Mouse (Mus musculus): Measurements from ENCODE around the gene Esr1. TPM values are rescaled to one million over a fixed set of nuclear protein-coding genes. Genes with fewer than 3 reads are reported as not detected.

The Esr1 gene
- total and polyA plus RNA-seq, 2 experiments = 12.2 to 30.3 TPM

- H3K27ac ChIP-seq (replicated peaks; ENCODE audit: insufficient read depth, low read depth, low read length) = no peak overlapping the region
- H3K4me1 ChIP-seq (ENCODE audit: control insufficient read depth, insufficient read depth, low read length) = no peaks in the 10 kb centered on the region
- WGBS = 95% methylated on average over 2 of the region's 2 CpGs
- DNase-seq (ENCODE audit: extremely low read depth, low read depth, low spot score) = no peak
- H3K79me2 ChIP-seq (ENCODE audit: control insufficient read depth, insufficient read depth, low read length) = no peaks in the 10 kb centered on the region
- H3K4me3 ChIP-seq (ENCODE audit: insufficient read depth, low read depth, low read length) = no peak overlapping the region
- H3K36me3 ChIP-seq (ENCODE audit: control insufficient read depth, insufficient read depth, low read length) = peaks cover 49% of the 10 kb centered on the region
- H3K27me3 ChIP-seq (ENCODE audit: control insufficient read depth, insufficient read depth, low read length) = no peaks in the 10 kb centered on the region
- TF ChIP-seq CTCF (IDR thresholded peaks at IDR 0.05; ENCODE audit: low read depth, low read length) = no peak
- no peak for TF ChIP-seq POLR2A (IDR thresholded peaks at IDR 0.05; ENCODE audit: extremely low read depth, insufficient read depth, low read length)
- no peak overlapping the region for H3K9ac ChIP-seq (ENCODE audit: low read depth, low read length)
Observed at GRCm38 (mm10) chr10:5029161-5029560, 417.8 kb downstream of the Esr1 start.

- Histone ChIP-seq H3K9ac (ENCODE audit: low read depth, low read length) (no peak overlapping the region), H3K79me2 (ENCODE audit: control insufficient read depth, insufficient read depth, low read length) (no peaks in the 10 kb centered on the region), H3K27me3 (ENCODE audit: control insufficient read depth, insufficient read depth, low read length) (no peaks in the 10 kb centered on the region), H3K36me3 (ENCODE audit: control insufficient read depth, insufficient read depth, low read length) (peaks cover 51% of the 10 kb centered on the region), H3K4me3 (ENCODE audit: insufficient read depth, low read depth, low read length) (no peak overlapping the region), H3K4me1 (ENCODE audit: control insufficient read depth, insufficient read depth, low read length) (no peaks in the 10 kb centered on the region), H3K27ac (replicated peaks; ENCODE audit: insufficient read depth, low read depth, low read length) (no peak overlapping the region)
- DNase-seq (ENCODE audit: extremely low read depth, low read depth, low spot score) = no peak
- WGBS = 88% methylated on average over 1 of the region's 1 CpGs
- TF ChIP-seq CTCF (IDR thresholded peaks at IDR 0.05; ENCODE audit: low read depth, low read length) (no peak), POLR2A (IDR thresholded peaks at IDR 0.05; ENCODE audit: extremely low read depth, insufficient read depth, low read length) (no peak)
Observed at GRCm38 (mm10) chr10:5029883-5030282, 418.5 kb downstream of the Esr1 start.

GRCm38 (mm10) chr10:5032192-5033048 is 421.0 kb downstream of the Esr1 start:
- no peak overlapping the region for H3K27ac ChIP-seq (replicated peaks; ENCODE audit: insufficient read depth, low read depth, low read length)
- no peaks in the 10 kb centered on the region for H3K4me1 ChIP-seq (ENCODE audit: control insufficient read depth, insufficient read depth, low read length)
- WGBS = 91% methylated on average over 15 of the region's 15 CpGs
- DNase-seq (ENCODE audit: extremely low read depth, low read depth, low spot score) = no peak
- H3K79me2 ChIP-seq (ENCODE audit: control insufficient read depth, insufficient read depth, low read length) = no peaks in the 10 kb centered on the region
- H3K4me3 ChIP-seq (ENCODE audit: insufficient read depth, low read depth, low read length) = no peak overlapping the region
- no peak overlapping the region for H3K9ac ChIP-seq (ENCODE audit: low read depth, low read length)
- TF ChIP-seq POLR2A (IDR thresholded peaks at IDR 0.05; ENCODE audit: extremely low read depth, insufficient read depth, low read length) (no peak), CTCF (IDR thresholded peaks at IDR 0.05; ENCODE audit: low read depth, low read length) (no peak)
- no peaks in the 10 kb centered on the region for H3K27me3 ChIP-seq (ENCODE audit: control insufficient read depth, insufficient read depth, low read length)
- peaks cover 51% of the 10 kb centered on the region for H3K36me3 ChIP-seq (ENCODE audit: control insufficient read depth, insufficient read depth, low read length)

- Histone ChIP-seq H3K27me3 (ENCODE audit: control insufficient read depth, insufficient read depth, low read length) (no peaks in the 10 kb centered on the region), H3K4me1 (ENCODE audit: control insufficient read depth, insufficient read depth, low read length) (no peaks in the 10 kb centered on the region), H3K36me3 (ENCODE audit: control insufficient read depth, insufficient read depth, low read length) (peaks cover 43% of the 10 kb centered on the region), H3K4me3 (ENCODE audit: insufficient read depth, low read depth, low read length) (no peak overlapping the region), H3K27ac (replicated peaks; ENCODE audit: insufficient read depth, low read depth, low read length) (no peak overlapping the region), H3K79me2 (ENCODE audit: control insufficient read depth, insufficient read depth, low read length) (no peaks in the 10 kb centered on the region), H3K9ac (ENCODE audit: low read depth, low read length) (no peak overlapping the region)
- no peak for TF ChIP-seq POLR2A (IDR thresholded peaks at IDR 0.05; ENCODE audit: extremely low read depth, insufficient read depth, low read length)
- no peak for TF ChIP-seq CTCF (IDR thresholded peaks at IDR 0.05; ENCODE audit: low read depth, low read length)
- 93% methylated on average over 8 of the region's 8 CpGs for WGBS
- DNase-seq (ENCODE audit: extremely low read depth, low read depth, low spot score) = no peak
Observed at GRCm38 (mm10) chr10:5041254-5041653, 429.9 kb downstream of the Esr1 start.

GRCm38 (mm10) chr10:5044481-5044880 is 433.1 kb downstream of the Esr1 start:
- TF ChIP-seq CTCF (IDR thresholded peaks at IDR 0.05; ENCODE audit: low read depth, low read length) (no peak), POLR2A (IDR thresholded peaks at IDR 0.05; ENCODE audit: extremely low read depth, insufficient read depth, low read length) (no peak)
- Histone ChIP-seq H3K4me1 (ENCODE audit: control insufficient read depth, insufficient read depth, low read length) (no peaks in the 10 kb centered on the region), H3K36me3 (ENCODE audit: control insufficient read depth, insufficient read depth, low read length) (peaks cover 49% of the 10 kb centered on the region), H3K9ac (ENCODE audit: low read depth, low read length) (no peak overlapping the region), H3K4me3 (ENCODE audit: insufficient read depth, low read depth, low read length) (no peak overlapping the region), H3K27me3 (ENCODE audit: control insufficient read depth, insufficient read depth, low read length) (no peaks in the 10 kb centered on the region), H3K27ac (replicated peaks; ENCODE audit: insufficient read depth, low read depth, low read length) (no peak overlapping the region), H3K79me2 (ENCODE audit: control insufficient read depth, insufficient read depth, low read length) (no peaks in the 10 kb centered on the region)
- WGBS = 89% methylated on average over 8 of the region's 8 CpGs
- DNase-seq (ENCODE audit: extremely low read depth, low read depth, low spot score) = no peak

GRCm38 (mm10) chr10:5045213-5045612 is 433.8 kb downstream of the Esr1 start:
- Histone ChIP-seq H3K36me3 (ENCODE audit: control insufficient read depth, insufficient read depth, low read length) (peaks cover 47% of the 10 kb centered on the region), H3K79me2 (ENCODE audit: control insufficient read depth, insufficient read depth, low read length) (no peaks in the 10 kb centered on the region), H3K9ac (ENCODE audit: low read depth, low read length) (no peak overlapping the region), H3K27ac (replicated peaks; ENCODE audit: insufficient read depth, low read depth, low read length) (no peak overlapping the region), H3K4me1 (ENCODE audit: control insufficient read depth, insufficient read depth, low read length) (no peaks in the 10 kb centered on the region), H3K27me3 (ENCODE audit: control insufficient read depth, insufficient read depth, low read length) (no peaks in the 10 kb centered on the region), H3K4me3 (ENCODE audit: insufficient read depth, low read depth, low read length) (no peak overlapping the region)
- TF ChIP-seq POLR2A (IDR thresholded peaks at IDR 0.05; ENCODE audit: extremely low read depth, insufficient read depth, low read length) = no peak
- no peak for TF ChIP-seq CTCF (IDR thresholded peaks at IDR 0.05; ENCODE audit: low read depth, low read length)
- WGBS = 96% methylated on average over 7 of the region's 7 CpGs
- DNase-seq (ENCODE audit: extremely low read depth, low read depth, low spot score) = no peak
